Mouse (Mus musculus) cerebellum, postnatal 4 days (tissue): ENCODE results near the gene BC147527.
"Not testable (repeated sequence)": the region's sequence is repeated elsewhere in the genome, so short reads cannot be mapped to it uniquely, and the experiment has no call there.

Experiments
- DNase-seq, 2 experiments: peaks; one replicate each; pipeline ENCODE4 v3.0.0; 2022; ENCODE audit warnings: low spot score in 2 of 2, mixed read lengths in 1 of 2

BC147527 gene

GRCm38 (mm10) chr13:120299991-120300442, at the start of gene BC147527:
Gene BC147527, plus strand, starts transcription at chr13:120300392.
- DNase-seq: no peak

- DNase-seq: not testable (repeated sequence)
Measured at GRCm38 (mm10) chr13:120251208-120251924, 48.8 kb upstream of the BC147527 start.

- DNase-seq: not testable (repeated sequence)
Measured at GRCm38 (mm10) chr13:120258817-120259658, 41.2 kb upstream of the BC147527 start.

- not testable (repeated sequence) for DNase-seq
Measured at GRCm38 (mm10) chr13:120259718-120260117, 40.5 kb upstream of the BC147527 start.

- not testable (repeated sequence) for DNase-seq
Measured at GRCm38 (mm10) chr13:120262870-120263269, 37.3 kb upstream of the BC147527 start, which contains the start of gene AF067061. Gene AF067061, plus strand, starts transcription at chr13:120263114.

- not testable (repeated sequence) for DNase-seq
Measured at GRCm38 (mm10) chr13:120277837-120278236, 22.4 kb upstream of the BC147527 start.

- DNase-seq: no peak
Measured at GRCm38 (mm10) chr13:120278784-120279183, 21.4 kb upstream of the BC147527 start.

- no peak for DNase-seq
Measured at GRCm38 (mm10) chr13:120299324-120299894, 783 bp upstream of the BC147527 start.

- no peak for DNase-seq
Measured at GRCm38 (mm10) chr13:120300853-120301252, 661 bp downstream of the BC147527 start.

- DNase-seq: no peak
Measured at GRCm38 (mm10) chr13:120310749-120311148, 10.6 kb downstream of the BC147527 start.

- DNase-seq: no peak
Measured at GRCm38 (mm10) chr13:120313584-120313983, 13.4 kb downstream of the BC147527 start.

- DNase-seq: not testable (repeated sequence)
Measured at GRCm38 (mm10) chr13:120316578-120316977, 16.4 kb downstream of the BC147527 start, which contains the start of gene Tcstv3. Gene Tcstv3, plus strand, starts transcription at chr13:120316878.

GRCm38 (mm10) chr13:120320183-120320582, 20.0 kb downstream of the BC147527 start:
- DNase-seq: no peak

GRCm38 (mm10) chr13:120320721-120321120, 20.5 kb downstream of the BC147527 start:
- no peak for DNase-seq
